Mouse (Mus musculus) forebrain, embryonic 12.5 days (tissue): ENCODE data around the gene Kazn. TPM values are rescaled to one million over a fixed set of nuclear protein-coding genes. Genes with fewer than 3 reads are reported as not detected.
A peak's percentile ranks its signal among the peaks of the same experiment; 100 is the strongest.

Source experiments
- ATAC-seq: fragments of 200-750 bp; cut with Nextera tagmentation; 2 replicates; pipeline ENCODE4 v1.8.0; 2017; ENCODE audit warnings: moderate TSS enrichment; ENCODE audit not compliant: low FRiP score
- H3K27ac ChIP-seq: fragments of 300-500 bp; sonication (generic); 2 replicates; pipeline ENCODE4 v1.5.1; 2016; ENCODE audit warnings: mild to moderate bottlenecking
- H3K27me3 ChIP-seq: fragments of 300-500 bp; sonication (generic); 2 replicates; pipeline ENCODE4 v1.6.1; 2016; ENCODE audit warnings: mild to moderate bottlenecking
- H3K36me3 ChIP-seq: fragments of 300-500 bp; sonication (generic); replicated peaks from 2 replicates; pipeline ENCODE4 v1.6.1; 2016; ENCODE audit warnings: mild to moderate bottlenecking
- H3K4me1 ChIP-seq: fragments of 300-500 bp; sonication (generic); 2 replicates; pipeline ENCODE4 v1.6.1; 2016
- H3K4me2 ChIP-seq: fragments of 300-500 bp; sonication (generic); 2 replicates; pipeline ENCODE4 v1.6.1; 2016; ENCODE audit warnings: mild to moderate bottlenecking, moderate library complexity
- H3K4me3 ChIP-seq: fragments of 300-500 bp; sonication (generic); replicated peaks from 2 replicates; pipeline ENCODE4 v1.5.1; 2016; ENCODE audit warnings: mild to moderate bottlenecking
- H3K9ac ChIP-seq: fragments of 300-500 bp; sonication (generic); 2 replicates; pipeline ENCODE4 v1.6.1; 2016; ENCODE audit warnings: mild to moderate bottlenecking
- H3K9me3 ChIP-seq: fragments of 300-500 bp; sonication (generic); 2 replicates; pipeline ENCODE4 v1.6.1; 2016
- WGBS: fragments of 180-500 bp; shearing (Covaris S2); methylation state at CpG from one replicate; pipeline ENCODE4 v1.1.7; 2016; 5-methylcytosine and 5-hydroxymethylcytosine counted together
- polyA plus RNA-seq: library from polyadenylated mRNA; unstranded; fragments of >200 nt; fragmentation: Nextera tagmentation; extraction: Ambion mirVana; gene quantifications from 2 replicates; pipeline ENCODE4 v1.2.1, GENCODE M21; 2016

The Kazn gene
- polyA plus RNA-seq = 22.2 and 25.6 TPM in 2 replicates

DNA sequence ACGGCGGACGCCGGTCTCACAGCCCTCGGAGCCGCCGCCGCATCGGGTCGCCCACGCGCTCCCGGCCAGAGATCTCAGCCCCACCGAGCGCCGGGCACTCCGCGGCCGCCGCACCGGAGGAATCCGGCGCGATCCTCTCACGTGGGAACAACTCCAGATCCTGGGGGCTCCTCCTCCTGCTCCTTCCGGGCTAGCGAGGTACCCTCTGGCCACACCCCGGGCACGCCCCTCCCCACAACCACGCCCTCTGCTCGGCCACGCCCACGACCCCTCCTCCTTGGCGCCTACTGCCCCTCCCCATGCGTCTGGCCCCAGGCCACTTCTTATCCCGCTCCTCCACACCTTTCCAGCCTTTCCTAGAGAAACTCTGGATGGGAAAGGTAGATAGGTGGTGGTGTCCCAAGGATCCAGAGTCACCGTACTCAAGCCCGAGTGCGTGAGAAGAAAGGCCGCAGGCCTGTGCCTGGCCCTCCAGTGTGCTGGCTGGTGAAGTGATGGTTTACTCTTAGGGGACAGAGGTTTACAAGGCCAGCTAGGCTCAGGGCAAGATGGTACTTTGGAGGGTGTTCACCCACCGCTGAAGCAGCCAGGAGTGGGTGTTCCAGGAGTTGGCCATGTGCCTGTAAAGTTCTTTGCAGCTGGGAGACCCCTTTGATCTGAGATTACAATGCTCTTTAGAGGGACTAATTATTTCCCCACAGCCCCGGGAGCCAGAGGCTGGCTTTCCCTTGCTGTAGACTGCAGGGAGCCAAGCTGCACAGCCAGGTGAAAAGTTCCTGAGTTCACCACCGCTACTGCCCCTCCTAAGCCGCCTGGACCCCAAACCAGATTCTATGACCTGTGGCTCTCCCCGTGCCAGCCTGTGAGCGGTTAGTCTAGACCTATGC is at the start of gene Kazn:
Kazn (minus strand) TSS at position 162 of the 887 bp plus-strand sequence.
- H3K4me2 ChIP-seq = peak within 1 kb of the TSS; percentile 98
- H3K4me3 ChIP-seq = peak within 1 kb of the TSS; percentile 64
- H3K9me3 ChIP-seq = no peaks in the 10 kb centered on the region
- H3K27ac ChIP-seq = peak within 1 kb of the TSS; percentile 57
- peaks cover 28% of the 10 kb centered on the region for H3K4me1 ChIP-seq
- 2% methylated on average over 46 of the region's 46 CpGs for WGBS
- peak; percentile 86 for ATAC-seq
- H3K36me3 ChIP-seq = no peaks in the 10 kb centered on the region
- peak within 1 kb of the TSS; percentile 64 for H3K9ac ChIP-seq
- peaks cover 18% of the 10 kb centered on the region; the same call in 1 of the 2 replicates for H3K27me3 ChIP-seq

DNA sequence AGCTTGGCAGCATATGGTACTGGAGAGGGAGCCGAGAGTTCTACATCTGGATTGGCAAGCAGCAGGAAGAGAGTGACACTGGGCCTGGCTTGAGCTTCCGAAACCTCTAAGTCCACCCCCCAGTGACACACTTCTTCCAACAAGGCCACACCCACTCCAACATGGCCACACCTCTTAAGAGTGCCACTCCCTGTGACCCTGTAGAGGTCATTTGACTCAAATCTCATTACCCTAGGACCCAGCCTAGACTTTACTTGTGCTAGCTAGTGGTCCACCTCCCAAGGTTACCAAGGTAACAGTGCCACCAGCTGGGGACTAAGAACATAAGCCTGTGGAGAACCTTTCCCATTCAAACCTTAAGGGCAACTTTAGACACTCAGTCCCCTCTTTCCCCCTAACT is 46.3 kb upstream of the Kazn start:
- H3K9me3 ChIP-seq = 0 out of 2 replicates have a peak, but pooled peaks cover 3% of the 10 kb centered on the region
- H3K4me2 ChIP-seq = no peak overlapping the region
- no peaks in the 10 kb centered on the region for H3K27me3 ChIP-seq
- no peaks in the 10 kb centered on the region for H3K36me3 ChIP-seq
- H3K4me3 ChIP-seq = no peak overlapping the region
- H3K4me1 ChIP-seq = no peaks in the 10 kb centered on the region
- H3K9ac ChIP-seq = no peak overlapping the region
- no peak for ATAC-seq
- WGBS = 88% methylated on average over 2 of the region's 2 CpGs
- H3K27ac ChIP-seq = no peak overlapping the region

DNA sequence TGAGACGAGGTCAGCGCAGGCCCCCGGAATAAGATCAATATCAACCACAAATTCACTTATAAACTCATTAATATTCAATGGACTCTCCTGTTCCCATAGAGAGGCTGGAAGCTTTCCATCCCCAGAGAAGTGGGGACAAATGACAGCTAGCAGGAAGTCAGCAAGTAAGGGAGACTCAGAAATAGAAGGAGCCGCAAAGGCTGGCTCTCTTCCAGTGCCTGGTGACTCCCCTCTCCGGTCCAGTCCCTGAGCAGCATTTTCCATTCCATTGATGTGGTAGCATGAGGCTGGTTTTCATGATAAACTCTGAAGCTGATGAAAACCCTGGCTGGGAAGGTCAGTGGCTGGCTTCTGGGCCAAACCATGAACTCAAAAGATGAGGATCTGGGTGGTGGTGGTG is 44.7 kb upstream of the Kazn start:
- Histone ChIP-seq H3K27ac (no peak overlapping the region), H3K4me2 (no peak overlapping the region), H3K9ac (no peak overlapping the region), H3K36me3 (no peaks in the 10 kb centered on the region), H3K4me3 (no peak overlapping the region), H3K9me3 (0 out of 2 replicates have a peak, but pooled peaks cover 3% of the 10 kb centered on the region), H3K4me1 (no peaks in the 10 kb centered on the region), H3K27me3 (no peaks in the 10 kb centered on the region)
- no peak for ATAC-seq
- 91% methylated on average over 5 of the region's 5 CpGs for WGBS

DNA sequence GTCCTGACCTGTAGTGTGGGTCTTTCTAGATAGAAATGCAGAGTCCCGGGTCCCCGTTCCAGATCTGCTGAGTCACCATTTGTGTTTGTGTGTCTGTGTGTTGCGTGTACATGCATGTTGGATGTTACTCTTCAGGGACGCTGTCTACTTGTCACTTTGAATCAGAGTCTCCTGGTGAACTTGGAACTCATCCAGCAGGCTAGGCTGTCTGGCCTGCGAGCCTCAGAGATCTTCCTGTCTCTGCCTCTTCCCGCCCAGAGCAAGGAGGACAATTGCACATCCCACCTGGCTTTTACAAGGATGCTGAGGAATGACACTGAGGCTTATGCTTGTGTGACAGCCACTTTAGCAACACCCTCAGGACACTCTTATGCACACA is 39.0 kb upstream of the Kazn start:
- Histone ChIP-seq H3K4me2 (no peak overlapping the region), H3K27ac (no peak overlapping the region), H3K4me3 (no peak overlapping the region), H3K27me3 (no peaks in the 10 kb centered on the region), H3K9me3 (no peaks in the 10 kb centered on the region; the same call in 1 of the 2 replicates), H3K4me1 (peaks cover 14% of the 10 kb centered on the region), H3K9ac (no peak overlapping the region), H3K36me3 (no peaks in the 10 kb centered on the region)
- 90% methylated on average over 6 of the region's 6 CpGs for WGBS
- no peak for ATAC-seq

DNA sequence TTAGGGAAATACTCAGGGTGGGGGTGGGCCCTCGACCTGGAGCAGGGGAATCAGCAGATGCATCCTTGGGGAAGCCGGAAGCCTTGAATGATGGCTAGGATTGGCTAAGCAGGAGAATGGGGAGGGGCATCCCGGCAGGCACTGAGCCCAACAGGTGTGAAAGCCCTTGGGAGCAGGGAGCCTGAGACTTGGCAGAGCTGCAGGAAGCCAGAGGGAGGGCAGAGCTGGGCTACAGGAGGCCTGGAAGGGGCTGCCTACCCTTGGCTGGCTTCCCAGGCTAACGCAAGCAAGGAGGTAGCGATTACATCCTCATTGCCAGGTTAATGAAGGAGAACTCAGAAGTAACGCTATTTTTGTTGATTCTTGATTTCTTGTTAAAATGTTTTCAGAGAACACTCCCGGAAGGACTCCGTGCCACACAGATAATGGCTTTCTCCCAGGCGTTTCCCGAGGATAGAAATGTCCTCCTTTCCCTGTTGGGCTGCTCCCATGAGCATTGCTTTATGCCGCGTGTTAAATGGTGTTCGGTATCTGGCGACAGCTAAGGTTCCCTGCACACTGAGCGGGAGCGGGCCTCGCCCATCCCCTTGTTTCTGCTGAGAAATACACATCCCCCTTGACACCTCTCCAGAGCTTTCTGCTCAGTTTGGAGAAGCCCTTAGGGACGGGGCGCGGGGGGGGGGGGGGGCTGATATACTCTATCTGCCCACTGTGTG is 38.4 kb upstream of the Kazn start:
- WGBS = 50% methylated on average over 20 of the region's 20 CpGs
- ATAC-seq = 0 out of 2 replicates have a peak, but pooled peaks have one; percentile 37
- Histone ChIP-seq H3K27me3 (no peaks in the 10 kb centered on the region), H3K36me3 (no peaks in the 10 kb centered on the region), H3K9ac (no peak overlapping the region), H3K4me1 (peaks cover 14% of the 10 kb centered on the region), H3K4me2 (no peak overlapping the region), H3K27ac (no peak overlapping the region), H3K4me3 (no peak overlapping the region), H3K9me3 (no peaks in the 10 kb centered on the region; the same call in 1 of the 2 replicates)

DNA sequence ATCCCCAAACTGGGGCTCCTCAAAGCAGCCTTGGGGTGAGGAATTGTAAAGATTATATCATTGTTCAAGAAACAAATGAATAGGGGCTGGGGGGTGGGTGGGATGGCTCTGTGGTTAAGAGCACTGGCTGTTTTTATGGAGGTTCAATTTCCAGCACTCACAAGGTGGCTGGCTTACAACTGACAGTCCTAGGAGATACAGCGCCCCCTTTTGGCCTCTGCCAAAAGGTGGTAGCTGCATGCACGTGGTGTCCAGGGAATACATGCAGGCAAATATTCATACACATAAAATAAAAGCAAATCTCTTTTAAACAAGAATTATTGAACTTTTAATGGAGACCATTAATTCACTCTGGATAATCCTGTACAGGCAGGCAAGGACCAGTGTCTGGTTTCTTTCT is 36.0 kb upstream of the Kazn start:
- H3K27ac ChIP-seq = 0 out of 2 replicates have a peak overlapping the region, but pooled peaks have one; percentile 42
- WGBS = 46% methylated on average over 2 of the region's 2 CpGs
- H3K4me3 ChIP-seq = no peak overlapping the region
- H3K27me3 ChIP-seq = no peaks in the 10 kb centered on the region
- peak overlapping the region; percentile 6; the same call in 1 of the 2 replicates for H3K4me2 ChIP-seq
- peaks cover 14% of the 10 kb centered on the region for H3K4me1 ChIP-seq
- H3K9ac ChIP-seq = no peak overlapping the region
- H3K9me3 ChIP-seq = no peaks in the 10 kb centered on the region; the same call in 1 of the 2 replicates
- no peaks in the 10 kb centered on the region for H3K36me3 ChIP-seq
- peak; percentile 18; the same call in 1 of the 2 replicates for ATAC-seq

DNA sequence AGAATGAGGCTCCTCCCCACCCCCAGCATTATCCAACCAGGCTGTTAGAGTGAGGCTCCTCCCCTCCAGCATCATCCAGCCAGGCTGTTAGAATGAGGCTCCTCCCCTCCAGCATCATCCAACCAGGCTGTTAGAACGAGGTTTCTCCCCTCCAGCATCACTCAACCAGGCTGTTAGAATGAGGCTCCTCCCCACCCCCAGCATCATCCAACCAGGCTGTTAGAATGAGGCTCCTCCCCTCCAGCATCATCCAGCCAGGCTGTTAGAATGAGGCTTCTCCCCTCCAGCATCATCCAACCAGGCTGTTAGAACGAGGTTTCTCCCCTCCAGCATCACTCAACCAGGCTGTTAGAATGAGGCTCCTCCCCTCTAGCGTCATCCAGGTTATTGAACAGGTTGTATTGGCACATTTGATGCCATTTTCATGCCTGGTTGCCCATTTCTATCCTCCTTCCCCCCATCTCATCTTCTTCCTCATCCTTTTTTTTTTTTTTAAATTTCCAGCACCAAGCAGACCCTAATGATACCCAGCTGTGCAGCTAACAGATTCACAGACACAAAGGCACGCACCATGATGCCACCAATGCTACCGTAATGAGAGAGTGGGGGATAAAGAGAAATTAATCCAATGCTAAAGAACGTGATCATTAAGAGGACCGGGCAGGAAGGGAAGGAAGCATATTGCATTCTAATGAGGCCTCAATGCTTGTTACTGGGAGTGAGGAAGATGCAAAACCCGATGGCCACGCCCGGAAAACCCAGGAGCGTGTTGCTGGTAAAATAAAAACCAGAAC is 35.4 kb upstream of the Kazn start:
- H3K27me3 ChIP-seq = no peaks in the 10 kb centered on the region
- H3K4me2 ChIP-seq = peak overlapping the region; percentile 6; the same call in 1 of the 2 replicates
- 50% methylated on average over 11 of the region's 11 CpGs for WGBS
- peak overlapping the region; percentile 42; the same call in 1 of the 2 replicates for H3K27ac ChIP-seq
- ATAC-seq = peak; percentile 71
- no peak overlapping the region for H3K9ac ChIP-seq
- peaks cover under 1% of the 10 kb centered on the region; the same call in 1 of the 2 replicates for H3K9me3 ChIP-seq
- H3K4me3 ChIP-seq = no peak overlapping the region
- H3K36me3 ChIP-seq = no peaks in the 10 kb centered on the region
- peaks cover 14% of the 10 kb centered on the region for H3K4me1 ChIP-seq

DNA sequence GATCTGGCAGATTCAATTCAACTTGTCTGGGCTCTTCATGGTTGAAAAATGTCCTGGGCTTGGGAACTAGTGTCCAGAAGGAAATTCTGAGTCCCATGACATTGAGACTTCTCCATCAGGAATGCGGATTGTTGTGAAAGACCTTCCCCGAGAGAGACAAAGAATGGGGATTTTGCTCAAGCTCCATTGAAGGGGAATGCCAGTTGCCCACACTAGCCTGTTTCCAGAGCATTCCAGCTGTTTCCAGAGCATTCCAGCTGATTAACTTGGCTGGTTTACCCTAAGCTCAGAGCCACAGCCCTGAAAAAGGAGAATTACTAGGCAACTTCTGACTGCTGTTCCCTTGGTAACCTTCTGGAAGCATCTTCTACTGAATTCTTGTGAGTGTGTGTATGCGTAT is 32.3 kb upstream of the Kazn start:
- H3K36me3 ChIP-seq = no peaks in the 10 kb centered on the region
- peaks cover 11% of the 10 kb centered on the region; the same call in 1 of the 2 replicates for H3K9me3 ChIP-seq
- no peak overlapping the region for H3K4me3 ChIP-seq
- no peak overlapping the region for H3K4me2 ChIP-seq
- 78% methylated on average over 3 of the region's 3 CpGs for WGBS
- H3K27ac ChIP-seq = no peak overlapping the region
- H3K27me3 ChIP-seq = 0 out of 2 replicates have a peak, but pooled peaks cover 10% of the 10 kb centered on the region
- peaks cover 23% of the 10 kb centered on the region for H3K4me1 ChIP-seq
- H3K9ac ChIP-seq = no peak overlapping the region
- ATAC-seq = no peak

DNA sequence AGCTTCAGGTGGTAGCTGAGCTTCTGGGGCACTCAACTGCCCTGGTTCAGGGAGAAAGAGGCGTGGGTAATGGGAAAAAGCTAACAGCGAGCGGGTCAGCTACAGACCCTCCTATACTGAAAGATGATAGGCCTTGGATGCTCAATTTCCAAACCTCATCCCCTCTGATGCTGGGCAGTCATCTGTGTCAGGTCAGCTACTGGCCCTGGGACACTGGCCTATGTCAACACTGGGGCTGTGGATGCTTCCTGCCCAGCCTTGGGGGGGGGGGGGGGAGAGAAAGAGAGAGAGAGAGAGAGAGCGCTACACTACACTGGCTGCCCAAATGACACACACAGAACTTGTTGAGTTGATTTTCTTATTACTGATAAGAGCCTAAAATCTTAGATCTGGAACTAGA is 28.6 kb upstream of the Kazn start:
- Histone ChIP-seq H3K27me3 (0 out of 2 replicates have a peak, but pooled peaks cover 10% of the 10 kb centered on the region), H3K4me2 (no peak overlapping the region), H3K4me3 (no peak overlapping the region), H3K9me3 (peaks cover 11% of the 10 kb centered on the region; the same call in 1 of the 2 replicates), H3K9ac (peak overlapping the region; percentile 26; the same call in 1 of the 2 replicates), H3K27ac (0 out of 2 replicates have a peak overlapping the region, but pooled peaks have one; percentile 43), H3K4me1 (peaks cover 19% of the 10 kb centered on the region), H3K36me3 (no peaks in the 10 kb centered on the region)
- WGBS = 15% methylated on average over 4 of the region's 4 CpGs
- ATAC-seq = peak; percentile 30; the same call in 1 of the 2 replicates

DNA sequence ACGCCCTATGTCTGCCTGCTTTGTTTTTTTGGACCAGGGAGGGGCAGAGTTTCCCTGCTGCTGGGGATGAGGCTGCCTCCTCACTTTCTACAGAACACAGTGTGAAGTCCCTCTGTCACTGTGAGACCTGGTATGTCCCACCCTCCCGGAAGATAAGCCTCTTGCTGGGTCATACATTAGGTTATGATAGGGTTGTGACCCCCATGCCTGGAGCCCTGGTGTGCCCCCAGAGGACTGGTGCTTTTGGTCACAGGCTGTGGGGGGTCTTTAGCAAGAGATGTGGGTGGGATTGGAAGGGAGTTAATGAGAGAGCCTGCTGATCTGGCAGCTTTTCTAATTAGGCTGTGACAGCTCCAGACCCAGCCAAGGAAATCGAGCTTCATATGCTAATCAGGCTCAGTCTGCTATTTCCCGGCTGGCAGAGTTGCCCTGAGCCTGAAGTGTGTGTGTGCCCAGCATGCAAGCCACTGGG is 28.2 kb upstream of the Kazn start:
- Histone ChIP-seq H3K36me3 (no peaks in the 10 kb centered on the region), H3K4me3 (no peak overlapping the region), H3K27ac (peak overlapping the region; percentile 63), H3K4me1 (peaks cover 19% of the 10 kb centered on the region), H3K9ac (no peak overlapping the region; the same call in 1 of the 2 replicates), H3K4me2 (no peak overlapping the region), H3K9me3 (peaks cover 11% of the 10 kb centered on the region; the same call in 1 of the 2 replicates), H3K27me3 (0 out of 2 replicates have a peak, but pooled peaks cover 10% of the 10 kb centered on the region)
- ATAC-seq = peak; percentile 92
- WGBS = 2% methylated on average over 4 of the region's 4 CpGs

DNA sequence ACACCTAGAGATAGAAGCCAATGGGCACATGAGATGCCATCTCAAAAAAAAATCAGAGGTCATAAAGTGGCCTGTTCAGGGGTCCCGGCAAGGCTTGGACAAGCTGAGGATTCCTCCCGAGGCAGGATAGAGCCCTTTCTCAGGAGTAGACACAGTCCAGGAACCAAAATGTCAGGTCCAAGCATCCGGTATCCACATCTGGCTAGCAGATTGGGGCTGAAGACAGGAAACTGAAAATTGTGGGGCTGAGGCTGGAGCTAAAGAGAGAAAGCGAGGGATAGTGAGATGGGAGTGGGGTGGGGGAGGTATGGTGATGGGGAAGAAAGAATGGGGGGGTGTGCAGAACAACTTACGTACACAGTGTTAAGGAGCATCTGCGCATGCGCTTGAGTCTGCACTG is 25.1 kb upstream of the Kazn start:
- Histone ChIP-seq H3K36me3 (no peaks in the 10 kb centered on the region), H3K27me3 (0 out of 2 replicates have a peak, but pooled peaks cover 10% of the 10 kb centered on the region), H3K4me3 (no peak overlapping the region), H3K27ac (no peak overlapping the region), H3K9me3 (peaks cover 7% of the 10 kb centered on the region; the same call in 1 of the 2 replicates), H3K9ac (no peak overlapping the region), H3K4me1 (peaks cover 19% of the 10 kb centered on the region), H3K4me2 (no peak overlapping the region)
- ATAC-seq = no peak
- 93% methylated on average over 7 of the region's 7 CpGs for WGBS
